Mouse (Mus musculus): ENCODE measurements around the gene Itgb6. TPM values are rescaled to one million over a fixed set of nuclear protein-coding genes. Genes with fewer than 3 reads are reported as not detected.

Gene Itgb6
- polyA plus RNA-seq, 1 experiment from 2014 or later: not detected

GRCm38 (mm10) chr2:60716549-60716948 is 5.9 kb downstream of the Itgb6 start:
- H3K4me2 ChIP-seq (ENCODE audit: low read length): no peak overlapping the region
- no peak for ATAC-seq
- no peak overlapping the region for H3K4me3 ChIP-seq (ENCODE audit: low read depth, low read length)
- H3K36me3 ChIP-seq (ENCODE audit: control insufficient read depth, insufficient read depth, low read length): no peaks in the 10 kb centered on the region
- no peaks in the 10 kb centered on the region for H3K27me3 ChIP-seq (ENCODE audit: control insufficient read depth, insufficient read depth, low read depth, low read length)
- H3K27ac ChIP-seq (ENCODE audit: low read length): no peak overlapping the region
- H3K9ac ChIP-seq (ENCODE audit: low read depth, low read length): no peak overlapping the region
- H3K4me1 ChIP-seq (ENCODE audit: control insufficient read depth, insufficient read depth, low read length): peaks cover 17% of the 10 kb centered on the region
- H3K9me3 ChIP-seq (replicated peaks; ENCODE audit: control insufficient read depth, low read length, poor library complexity, severe bottlenecking): no peaks in the 10 kb centered on the region

GRCm38 (mm10) chr2:60715771-60716170 is 6.7 kb downstream of the Itgb6 start:
- no peak for ATAC-seq
- 75% methylated on average over 13 of the region's 13 CpGs for WGBS

GRCm38 (mm10) chr2:60714971-60715502 is 7.4 kb downstream of the Itgb6 start:
- ATAC-seq: 0 out of 2 replicates have a peak, but pooled peaks have one; percentile 12
- H3K9ac ChIP-seq (ENCODE audit: low read depth, low read length): no peak overlapping the region
- no peaks in the 10 kb centered on the region for H3K36me3 ChIP-seq (ENCODE audit: control insufficient read depth, insufficient read depth, low read length)
- H3K4me3 ChIP-seq (ENCODE audit: low read depth, low read length): no peak overlapping the region
- H3K4me1 ChIP-seq (ENCODE audit: control insufficient read depth, insufficient read depth, low read length): peaks cover 17% of the 10 kb centered on the region
- no peak overlapping the region for H3K4me2 ChIP-seq (ENCODE audit: low read length)
- no peaks in the 10 kb centered on the region for H3K27me3 ChIP-seq (ENCODE audit: control insufficient read depth, insufficient read depth, low read depth, low read length)
- WGBS: 48% methylated on average over 8 of the region's 8 CpGs
- peak overlapping the region; percentile 41; the same call in 1 of the 2 replicates for H3K27ac ChIP-seq (ENCODE audit: low read length)
- H3K9me3 ChIP-seq (replicated peaks; ENCODE audit: control insufficient read depth, low read length, poor library complexity, severe bottlenecking): no peaks in the 10 kb centered on the region

More at GRCm38 (mm10) chr2:60715771-60716170, 6.7 kb downstream of the Itgb6 start:
- no peak overlapping the region for H3K4me3 ChIP-seq (ENCODE audit: low read depth, low read length)
- H3K4me2 ChIP-seq (ENCODE audit: low read length): no peak overlapping the region
- H3K4me1 ChIP-seq (ENCODE audit: control insufficient read depth, insufficient read depth, low read length): peaks cover 17% of the 10 kb centered on the region
- H3K36me3 ChIP-seq (ENCODE audit: control insufficient read depth, insufficient read depth, low read length): no peaks in the 10 kb centered on the region
- no peaks in the 10 kb centered on the region for H3K27me3 ChIP-seq (ENCODE audit: control insufficient read depth, insufficient read depth, low read depth, low read length)
- no peak overlapping the region for H3K9ac ChIP-seq (ENCODE audit: low read depth, low read length)
- H3K27ac ChIP-seq (ENCODE audit: low read length): no peak overlapping the region
- no peaks in the 10 kb centered on the region for H3K9me3 ChIP-seq (replicated peaks; ENCODE audit: control insufficient read depth, low read length, poor library complexity, severe bottlenecking)

- H3K27ac ChIP-seq (ENCODE audit: low read length): peak overlapping the region; percentile 41; the same call in 1 of the 2 replicates
- 0 out of 2 replicates have a peak, but pooled peaks have one; percentile 4 for ATAC-seq
- no peak overlapping the region for H3K4me2 ChIP-seq (ENCODE audit: low read length)
- H3K36me3 ChIP-seq (ENCODE audit: control insufficient read depth, insufficient read depth, low read length): no peaks in the 10 kb centered on the region
- no peaks in the 10 kb centered on the region for H3K9me3 ChIP-seq (replicated peaks; ENCODE audit: control insufficient read depth, low read length, poor library complexity, severe bottlenecking)
- H3K9ac ChIP-seq (ENCODE audit: low read depth, low read length): no peak overlapping the region
- WGBS: 42% methylated on average over 7 of the region's 7 CpGs
- no peaks in the 10 kb centered on the region for H3K27me3 ChIP-seq (ENCODE audit: control insufficient read depth, insufficient read depth, low read depth, low read length)
- H3K4me1 ChIP-seq (ENCODE audit: control insufficient read depth, insufficient read depth, low read length): peaks cover 17% of the 10 kb centered on the region
- no peak overlapping the region for H3K4me3 ChIP-seq (ENCODE audit: low read depth, low read length)
These were observed 8.0 kb downstream of the Itgb6 start for GRCm38 (mm10) chr2:60714475-60714874.

- Histone ChIP-seq H3K4me3 (ENCODE audit: low read depth, low read length) (no peak overlapping the region), H3K27ac (ENCODE audit: low read length) (0 out of 2 replicates have a peak overlapping the region, but pooled peaks have one; percentile 41), H3K27me3 (ENCODE audit: control insufficient read depth, insufficient read depth, low read depth, low read length) (no peaks in the 10 kb centered on the region), H3K4me2 (ENCODE audit: low read length) (0 out of 2 replicates have a peak overlapping the region, but pooled peaks have one; percentile 2), H3K36me3 (ENCODE audit: control insufficient read depth, insufficient read depth, low read length) (no peaks in the 10 kb centered on the region), H3K9me3 (replicated peaks; ENCODE audit: control insufficient read depth, low read length, poor library complexity, severe bottlenecking) (no peaks in the 10 kb centered on the region), H3K4me1 (ENCODE audit: control insufficient read depth, insufficient read depth, low read length) (peaks cover 17% of the 10 kb centered on the region), H3K9ac (ENCODE audit: low read depth, low read length) (no peak overlapping the region)
- ATAC-seq: peak; percentile 76
- WGBS: 18% methylated on average over 8 of the region's 8 CpGs
These were observed 8.6 kb downstream of the Itgb6 start for GRCm38 (mm10) chr2:60713857-60714256.

- no peaks in the 10 kb centered on the region for H3K9me3 ChIP-seq (replicated peaks; ENCODE audit: control insufficient read depth, low read length, poor library complexity, severe bottlenecking)
- no peak overlapping the region for H3K4me3 ChIP-seq (ENCODE audit: low read depth, low read length)
- no peak overlapping the region for H3K9ac ChIP-seq (ENCODE audit: low read depth, low read length)
- H3K4me1 ChIP-seq (ENCODE audit: control insufficient read depth, insufficient read depth, low read length): peaks cover 17% of the 10 kb centered on the region
- no peaks in the 10 kb centered on the region for H3K27me3 ChIP-seq (ENCODE audit: control insufficient read depth, insufficient read depth, low read depth, low read length)
- 87% methylated on average over 5 of the region's 5 CpGs for WGBS
- no peaks in the 10 kb centered on the region for H3K36me3 ChIP-seq (ENCODE audit: control insufficient read depth, insufficient read depth, low read length)
- H3K4me2 ChIP-seq (ENCODE audit: low read length): no peak overlapping the region
- H3K27ac ChIP-seq (ENCODE audit: low read length): no peak overlapping the region
- ATAC-seq: no peak
These were observed 9.6 kb downstream of the Itgb6 start for GRCm38 (mm10) chr2:60712891-60713290.

- no peak overlapping the region for H3K9ac ChIP-seq (ENCODE audit: low read depth, low read length)
- no peaks in the 10 kb centered on the region for H3K9me3 ChIP-seq (replicated peaks; ENCODE audit: control insufficient read depth, low read length, poor library complexity, severe bottlenecking)
- H3K4me2 ChIP-seq (ENCODE audit: low read length): no peak overlapping the region
- H3K27ac ChIP-seq (ENCODE audit: low read length): no peak overlapping the region
- ATAC-seq: no peak
- peaks cover 17% of the 10 kb centered on the region for H3K4me1 ChIP-seq (ENCODE audit: control insufficient read depth, insufficient read depth, low read length)
- H3K27me3 ChIP-seq (ENCODE audit: control insufficient read depth, insufficient read depth, low read depth, low read length): no peaks in the 10 kb centered on the region
- H3K36me3 ChIP-seq (ENCODE audit: control insufficient read depth, insufficient read depth, low read length): no peaks in the 10 kb centered on the region
- 86% methylated on average over 6 of the region's 6 CpGs for WGBS
- no peak overlapping the region for H3K4me3 ChIP-seq (ENCODE audit: low read depth, low read length)
These were observed 10.0 kb downstream of the Itgb6 start for GRCm38 (mm10) chr2:60712483-60712882.

GRCm38 (mm10) chr2:60711098-60711880 is 11.2 kb downstream of the Itgb6 start:
- H3K36me3 ChIP-seq (ENCODE audit: control insufficient read depth, insufficient read depth, low read length): no peaks in the 10 kb centered on the region
- H3K27me3 ChIP-seq (ENCODE audit: control insufficient read depth, insufficient read depth, low read depth, low read length): no peaks in the 10 kb centered on the region
- H3K4me3 ChIP-seq (ENCODE audit: low read depth, low read length): no peak overlapping the region
- 80% methylated on average over 7 of the region's 7 CpGs for WGBS
- no peak overlapping the region for H3K9ac ChIP-seq (ENCODE audit: low read depth, low read length)
- no peak overlapping the region for H3K4me2 ChIP-seq (ENCODE audit: low read length)
- no peak for ATAC-seq
- no peaks in the 10 kb centered on the region for H3K9me3 ChIP-seq (replicated peaks; ENCODE audit: control insufficient read depth, low read length, poor library complexity, severe bottlenecking)
- no peak overlapping the region for H3K27ac ChIP-seq (ENCODE audit: low read length)
- H3K4me1 ChIP-seq (ENCODE audit: control insufficient read depth, insufficient read depth, low read length): peaks cover 17% of the 10 kb centered on the region

- WGBS: 94% methylated on average over 4 of the region's 4 CpGs
- ATAC-seq: no peak
These were observed 12.1 kb downstream of the Itgb6 start for GRCm38 (mm10) chr2:60710317-60710716.

More at GRCm38 (mm10) chr2:60710317-60710716, 12.1 kb downstream of the Itgb6 start:
- Histone ChIP-seq H3K27ac (ENCODE audit: low read length) (no peak overlapping the region), H3K36me3 (ENCODE audit: control insufficient read depth, insufficient read depth, low read length) (no peaks in the 10 kb centered on the region), H3K9ac (ENCODE audit: low read depth, low read length) (no peak overlapping the region), H3K27me3 (ENCODE audit: control insufficient read depth, insufficient read depth, low read depth, low read length) (no peaks in the 10 kb centered on the region), H3K9me3 (replicated peaks; ENCODE audit: control insufficient read depth, low read length, poor library complexity, severe bottlenecking) (no peaks in the 10 kb centered on the region), H3K4me1 (ENCODE audit: control insufficient read depth, insufficient read depth, low read length) (peaks cover 17% of the 10 kb centered on the region), H3K4me2 (ENCODE audit: low read length) (no peak overlapping the region), H3K4me3 (ENCODE audit: low read depth, low read length) (no peak overlapping the region)

Measured in midbrain, embryonic 16.5 days (tissue).